Mouse (Mus musculus) megakaryocyte, embryonic 14.5 days (primary cell): ENCODE results near the gene Eng.

Source experiments
- FLI1 ChIP-seq: IDR thresholded peaks from 2 replicates; pipeline ENCODE4 v1.6.1; 2012; ENCODE audit warnings: low read length, inconsistent platforms, mixed read lengths
- GATA1 ChIP-seq: IDR thresholded peaks from 3 replicates; pipeline ENCODE4 v1.6.1; 2012; ENCODE audit warnings: mixed read lengths, low read length, inconsistent platforms, borderline replicate concordance

- TF ChIP-seq GATA1 (no peak), FLI1 (no peak)
These were observed 83.2 kb downstream of the Eng start for GRCm38 (mm10) chr2:32729547-32729946.
